Mouse (Mus musculus): ENCODE measurements around the gene Ovol1. TPM values are rescaled to one million over a fixed set of nuclear protein-coding genes. Genes with fewer than 3 reads are reported as not detected.

The Ovol1 gene
- polyA plus RNA-seq, 1 experiment from 2014 or later = 1.3 TPM

DNA sequence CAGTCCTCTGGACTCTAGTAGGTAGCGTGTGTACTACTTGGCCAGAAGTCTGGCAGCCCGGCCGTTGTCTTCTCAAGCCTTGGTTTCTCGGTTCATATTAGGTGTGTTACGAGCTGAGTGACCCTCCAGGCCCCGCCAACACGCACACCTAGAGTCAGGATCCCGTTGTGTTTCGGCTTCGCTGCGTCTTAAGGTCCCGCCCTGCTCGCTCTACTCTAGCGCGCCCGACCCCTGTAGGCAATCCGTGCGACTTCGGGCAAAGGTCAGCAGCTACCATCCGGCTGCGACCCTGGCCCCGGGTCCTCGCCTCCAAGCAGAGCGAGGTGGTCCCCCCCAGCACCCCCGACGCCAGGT lies 6.7 kb upstream of the Ovol1 start:
- peak overlapping the region; percentile 83 for H3K4me3 ChIP-seq
- H3K36me3 ChIP-seq (replicated peaks) = peaks cover 8% of the 10 kb centered on the region; the same call in 1 of the 2 replicates
- peak overlapping the region; percentile 86 for H3K27ac ChIP-seq (replicated peaks)
- H3K4me1 ChIP-seq = peaks cover 27% of the 10 kb centered on the region
- H3K27me3 ChIP-seq (replicated peaks; ENCODE audit: low read depth, poor library complexity, severe bottlenecking) = peaks cover 74% of the 10 kb centered on the region
- 2% methylated on average over 26 of the region's 26 CpGs for WGBS
- DNase-seq (ENCODE audit: low spot score) = no peak
- H3K9me3 ChIP-seq = no peaks in the 10 kb centered on the region

DNA sequence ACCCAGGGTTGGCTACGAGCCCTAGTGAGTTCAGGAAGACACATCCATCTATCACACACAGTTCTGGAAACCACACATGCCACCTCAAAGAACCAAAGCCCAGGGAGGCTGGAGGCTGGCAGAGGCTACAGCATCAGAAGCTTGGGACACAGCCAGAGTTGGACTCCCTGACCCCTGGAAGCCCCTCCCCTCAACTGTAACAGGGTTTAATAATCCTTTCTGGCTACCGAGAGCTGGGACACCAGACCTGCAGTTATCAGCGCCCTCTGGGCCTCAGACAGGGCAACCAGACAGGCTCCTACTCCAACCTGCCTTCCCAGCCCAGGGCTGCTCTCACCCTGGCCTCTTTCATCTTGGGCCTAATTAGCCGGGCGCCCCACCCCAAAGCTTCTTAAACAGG lies 5.9 kb upstream of the Ovol1 start:
- DNase-seq (ENCODE audit: low spot score) = no peak
- Histone ChIP-seq H3K27me3 (replicated peaks; ENCODE audit: low read depth, poor library complexity, severe bottlenecking) (peaks cover 83% of the 10 kb centered on the region), H3K4me3 (peak overlapping the region; percentile 83; the same call in 1 of the 2 replicates), H3K9me3 (no peaks in the 10 kb centered on the region), H3K4me1 (peaks cover 29% of the 10 kb centered on the region), H3K36me3 (replicated peaks) (peaks cover 8% of the 10 kb centered on the region; the same call in 1 of the 2 replicates), H3K27ac (replicated peaks) (no peak overlapping the region)
- WGBS = 50% methylated on average over 5 of the region's 5 CpGs

DNA sequence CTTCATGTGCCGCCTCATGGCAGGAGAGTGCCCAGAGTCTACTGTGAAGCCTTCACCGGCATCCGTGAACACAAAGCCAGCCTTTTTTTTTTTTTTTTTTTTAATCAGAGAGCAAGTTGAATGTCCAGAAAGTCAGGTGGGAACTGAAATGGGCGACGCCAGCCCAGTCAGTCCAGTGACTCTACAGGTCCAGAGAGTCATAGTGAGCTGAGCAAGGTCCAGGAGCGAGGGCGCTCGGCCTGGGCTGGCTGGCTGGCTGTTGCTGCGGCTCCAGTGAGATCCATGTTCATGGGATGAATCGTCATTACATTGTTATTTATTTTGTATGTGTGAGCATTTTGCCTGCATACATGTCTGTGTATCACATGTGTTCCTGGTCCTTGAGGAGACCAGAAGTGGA lies 2.3 kb upstream of the Ovol1 start:
- 86% methylated on average over 10 of the region's 10 CpGs for WGBS
- no peaks in the 10 kb centered on the region for H3K36me3 ChIP-seq (replicated peaks)

DNA sequence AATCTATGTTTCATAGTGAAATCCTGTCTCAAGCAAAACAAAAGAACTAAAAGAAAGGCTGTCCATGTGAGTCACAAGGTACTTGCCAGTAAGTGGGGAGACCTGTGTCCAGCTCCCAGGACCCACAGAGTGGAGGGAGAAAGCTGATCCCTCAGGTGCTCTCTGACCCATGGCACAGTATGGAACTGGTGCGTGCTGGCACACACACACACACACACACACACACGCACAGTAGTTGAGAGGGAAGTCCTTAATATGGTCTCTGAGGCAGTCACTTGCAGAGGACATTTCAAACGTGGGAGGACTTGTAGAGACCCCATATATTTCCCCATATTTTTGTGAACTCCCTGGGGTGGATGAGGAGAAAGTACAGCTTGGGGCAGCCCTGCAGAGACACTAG lies 1.4 kb upstream of the Ovol1 start:
- H3K4me1 ChIP-seq = peaks cover 30% of the 10 kb centered on the region
- H3K4me3 ChIP-seq = no peak overlapping the region
- WGBS = 62% methylated on average over 3 of the region's 3 CpGs
- DNase-seq (ENCODE audit: low spot score) = no peak
- no peaks in the 10 kb centered on the region for H3K9me3 ChIP-seq
- H3K27me3 ChIP-seq (replicated peaks; ENCODE audit: low read depth, poor library complexity, severe bottlenecking) = peaks cover 100% of the 10 kb centered on the region
- no peaks in the 10 kb centered on the region for H3K36me3 ChIP-seq (replicated peaks)
- no peak overlapping the region for H3K27ac ChIP-seq (replicated peaks)

More for the DNA sequence above, 2.3 kb upstream of the Ovol1 start:
- Histone ChIP-seq H3K9me3 (no peaks in the 10 kb centered on the region), H3K27me3 (replicated peaks; ENCODE audit: low read depth, poor library complexity, severe bottlenecking) (peaks cover 98% of the 10 kb centered on the region), H3K27ac (replicated peaks) (no peak overlapping the region), H3K4me1 (peaks cover 37% of the 10 kb centered on the region), H3K4me3 (no peak overlapping the region)
- DNase-seq (ENCODE audit: low spot score) = no peak

DNA sequence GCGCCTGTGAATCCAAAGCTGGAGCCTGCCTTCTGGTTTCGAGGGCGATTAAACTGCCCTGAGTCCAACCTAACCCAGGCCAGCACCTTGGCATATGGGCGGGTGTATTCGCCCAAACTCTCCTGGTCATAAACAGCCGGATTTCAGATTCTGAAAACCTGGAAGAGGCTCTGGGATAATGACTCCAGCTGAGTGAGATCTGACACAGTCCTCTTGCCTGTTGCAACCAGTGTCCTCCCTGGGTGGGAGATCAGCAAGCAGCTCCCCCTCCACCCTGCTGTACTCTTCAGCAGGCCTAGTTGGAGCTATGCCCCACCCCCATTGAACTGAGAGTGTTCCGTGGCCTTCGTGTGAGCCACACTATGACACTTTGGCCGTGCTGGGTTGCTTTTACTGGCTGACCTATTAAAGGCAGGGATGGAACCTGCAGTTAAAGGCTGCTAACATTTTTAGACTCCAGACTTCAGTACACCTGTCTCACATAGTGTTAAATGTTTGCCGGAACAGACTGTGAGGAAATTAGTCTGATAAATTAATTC lies 875 bp upstream of the Ovol1 start:
- H3K36me3 ChIP-seq (replicated peaks) = no peaks in the 10 kb centered on the region
- peak overlapping the region; percentile 55 for H3K4me3 ChIP-seq
- H3K9me3 ChIP-seq = no peaks in the 10 kb centered on the region
- H3K27ac ChIP-seq (replicated peaks) = no peak overlapping the region
- 17% methylated on average over 10 of the region's 10 CpGs for WGBS
- peaks cover 24% of the 10 kb centered on the region for H3K4me1 ChIP-seq
- H3K27me3 ChIP-seq (replicated peaks; ENCODE audit: low read depth, poor library complexity, severe bottlenecking) = peaks cover 100% of the 10 kb centered on the region
- no peak for DNase-seq (ENCODE audit: low spot score)

DNA sequence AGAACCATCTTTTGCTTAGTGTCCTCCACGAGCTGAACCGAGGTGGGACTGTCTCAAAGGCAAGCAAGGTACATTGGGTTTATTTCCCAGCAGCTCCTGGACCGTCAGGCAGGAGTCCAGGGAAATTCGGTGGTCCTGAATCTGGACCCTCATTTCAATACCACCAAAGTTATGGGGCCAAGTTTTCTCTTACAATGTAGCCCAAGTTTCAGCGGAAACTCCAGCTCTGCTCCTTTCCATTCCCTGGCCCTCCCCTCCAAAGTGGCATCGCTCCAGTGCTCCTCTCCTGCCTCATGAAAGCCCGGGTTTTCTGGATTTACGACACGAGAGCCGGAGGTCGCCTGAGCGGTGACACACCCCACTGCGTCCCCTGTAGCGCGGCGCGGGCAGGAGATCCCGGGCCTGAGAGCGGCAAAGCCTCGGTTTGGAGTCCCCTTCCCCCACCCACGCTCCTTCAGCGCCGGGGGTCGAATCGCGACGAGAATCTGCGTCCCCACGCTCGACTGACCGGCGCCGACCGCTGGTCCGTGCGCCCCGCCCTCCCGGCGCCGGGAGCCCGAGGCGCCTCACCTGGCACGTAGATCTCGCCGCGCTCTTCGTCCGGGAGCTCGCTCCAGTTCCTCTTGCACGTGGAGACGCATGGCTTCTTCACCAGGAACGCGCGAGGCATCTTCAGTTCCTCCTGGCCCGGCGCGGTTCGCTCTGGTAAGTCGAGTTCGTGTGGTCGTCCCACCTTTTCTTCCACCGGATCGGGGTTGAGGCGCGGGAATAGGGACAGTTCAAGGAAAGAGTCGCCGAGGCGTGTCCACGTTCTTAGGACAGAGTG lies 602 bp downstream of the Ovol1 start:
- under 1% methylated on average over 69 of the region's 69 CpGs for WGBS
- DNase-seq (ENCODE audit: low spot score) = peak; percentile 37
- Histone ChIP-seq H3K9me3 (no peaks in the 10 kb centered on the region), H3K4me1 (peaks cover 24% of the 10 kb centered on the region), H3K4me3 (peak overlapping the region; percentile 55), H3K36me3 (replicated peaks) (no peaks in the 10 kb centered on the region), H3K27ac (replicated peaks) (no peak overlapping the region), H3K27me3 (replicated peaks; ENCODE audit: low read depth, poor library complexity, severe bottlenecking) (peaks cover 100% of the 10 kb centered on the region)

DNA sequence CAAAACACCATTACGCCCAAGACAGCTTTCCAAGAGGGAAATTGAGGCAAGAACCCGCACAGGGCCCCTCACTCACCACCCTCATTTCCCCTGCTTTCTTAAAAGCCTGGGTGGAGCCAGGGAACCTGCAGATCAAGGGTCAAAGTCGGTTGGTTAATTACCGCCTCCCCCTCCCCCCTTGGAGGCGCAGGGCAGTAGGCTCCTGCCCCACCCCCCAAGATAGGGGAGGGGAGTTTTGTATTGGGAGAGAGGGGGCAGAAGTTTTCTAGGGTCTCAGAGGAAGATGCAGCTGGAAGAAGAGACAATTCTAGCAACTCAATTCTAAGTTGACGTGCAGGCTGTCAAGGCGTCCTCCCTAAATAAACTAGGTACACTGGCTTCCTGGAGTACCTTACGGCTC lies 1.2 kb downstream of the Ovol1 start:
- Histone ChIP-seq H3K27me3 (replicated peaks; ENCODE audit: low read depth, poor library complexity, severe bottlenecking) (peaks cover 100% of the 10 kb centered on the region), H3K9me3 (no peaks in the 10 kb centered on the region), H3K27ac (replicated peaks) (no peak overlapping the region), H3K4me3 (peak overlapping the region; percentile 55), H3K4me1 (peaks cover 26% of the 10 kb centered on the region), H3K36me3 (replicated peaks) (no peaks in the 10 kb centered on the region)
- DNase-seq (ENCODE audit: low spot score) = no peak
- 16% methylated on average over 8 of the region's 8 CpGs for whole genome bisulfite sequencing

DNA sequence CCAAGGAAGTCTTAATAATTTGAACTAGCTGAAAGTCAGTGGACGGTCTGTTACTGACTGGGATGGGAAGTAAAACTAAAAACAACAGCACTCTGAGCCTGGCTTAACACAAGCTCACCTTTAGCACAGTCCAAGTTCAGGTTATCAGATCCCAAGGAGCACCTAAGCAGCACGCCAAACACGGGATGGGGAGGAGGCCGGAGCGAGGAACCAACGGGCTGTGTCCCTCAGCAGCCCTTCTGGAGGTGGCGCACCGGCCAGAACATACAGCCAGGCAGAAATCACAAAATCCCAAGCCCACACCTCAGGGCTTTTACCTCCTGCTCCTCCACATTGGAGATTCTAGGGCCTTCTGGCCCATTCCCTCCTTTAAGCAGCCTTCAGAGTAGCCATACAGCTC lies 1.7 kb downstream of the Ovol1 start:
- DNase-seq (ENCODE audit: low spot score) = no peak
- Histone ChIP-seq H3K27ac (replicated peaks) (no peak overlapping the region), H3K36me3 (replicated peaks) (no peaks in the 10 kb centered on the region), H3K9me3 (no peaks in the 10 kb centered on the region), H3K4me3 (no peak overlapping the region), H3K27me3 (replicated peaks; ENCODE audit: low read depth, poor library complexity, severe bottlenecking) (peaks cover 100% of the 10 kb centered on the region), H3K4me1 (peaks cover 31% of the 10 kb centered on the region)
- 60% methylated on average over 8 of the region's 8 CpGs for WGBS

DNA sequence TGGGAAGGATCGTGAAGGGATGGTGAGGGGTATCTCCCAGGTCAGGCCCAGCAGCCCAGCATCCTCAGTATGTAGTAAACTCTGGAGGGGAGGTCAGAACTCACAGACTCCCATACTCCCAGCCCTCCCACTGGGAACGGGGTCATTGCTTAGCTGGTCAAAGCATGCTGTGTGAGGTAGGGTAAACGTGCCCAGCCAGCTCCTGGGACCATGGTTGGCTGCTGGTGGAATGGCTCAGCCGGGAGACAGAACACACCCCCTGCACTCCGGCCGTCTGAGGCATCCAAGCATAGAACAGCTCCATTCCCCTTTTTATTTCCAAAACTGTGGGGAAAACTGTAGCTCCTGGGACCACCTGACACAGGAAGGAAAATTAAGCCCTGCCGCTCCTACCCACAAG lies 2.3 kb downstream of the Ovol1 start:
- Histone ChIP-seq H3K4me3 (no peak overlapping the region), H3K9me3 (no peaks in the 10 kb centered on the region), H3K36me3 (replicated peaks) (no peaks in the 10 kb centered on the region), H3K27me3 (replicated peaks; ENCODE audit: low read depth, poor library complexity, severe bottlenecking) (peaks cover 99% of the 10 kb centered on the region), H3K27ac (replicated peaks) (no peak overlapping the region), H3K4me1 (peaks cover 36% of the 10 kb centered on the region)
- no peak for DNase-seq (ENCODE audit: low spot score)
- WGBS = 47% methylated on average over 7 of the region's 7 CpGs

DNA sequence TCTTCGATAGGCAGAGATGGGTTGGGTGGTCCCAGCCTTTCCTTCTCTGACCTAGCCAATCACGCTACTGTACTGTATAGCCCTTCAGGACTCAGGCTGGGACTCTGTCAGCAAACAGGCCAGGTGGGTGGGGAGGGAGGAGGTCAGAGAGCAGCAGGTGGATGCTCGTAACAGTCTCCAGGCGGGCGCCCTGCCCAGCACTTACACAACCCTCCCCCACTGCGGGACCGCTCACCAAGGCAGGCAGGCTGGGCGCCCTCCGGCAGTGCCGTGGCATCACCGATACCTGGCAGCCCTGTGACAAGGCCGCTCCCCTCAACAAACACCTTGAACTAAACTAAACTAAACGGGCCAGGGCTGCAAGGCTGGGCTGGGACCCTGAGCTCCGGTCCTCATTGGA lies 6.2 kb downstream of the Ovol1 start:
- Histone ChIP-seq H3K27me3 (replicated peaks; ENCODE audit: low read depth, poor library complexity, severe bottlenecking) (peaks cover 75% of the 10 kb centered on the region), H3K9me3 (no peaks in the 10 kb centered on the region)
- DNase-seq (ENCODE audit: low spot score) = no peak

DNA sequence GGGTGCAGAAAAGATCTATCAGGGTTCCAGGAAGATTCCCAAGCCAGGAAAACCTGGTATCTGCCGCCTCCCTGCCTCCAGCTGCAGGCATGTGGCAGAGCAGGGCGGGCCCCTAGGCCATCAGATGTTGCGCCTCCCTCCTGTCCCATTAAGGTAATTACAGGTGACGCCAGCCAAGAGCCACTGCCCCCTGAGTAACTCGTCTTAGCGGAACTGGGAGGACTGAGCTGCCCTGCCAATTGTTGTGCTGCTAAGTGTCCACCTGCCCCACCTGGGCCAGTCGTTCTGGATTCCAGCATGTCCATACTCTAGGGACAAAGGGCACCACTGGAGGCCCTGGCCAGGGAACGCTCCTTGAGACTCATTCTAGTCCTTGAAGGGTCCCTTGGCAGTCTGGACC lies 6.6 kb downstream of the Ovol1 start:
- Histone ChIP-seq H3K27ac (replicated peaks) (no peak overlapping the region), H3K27me3 (replicated peaks; ENCODE audit: low read depth, poor library complexity, severe bottlenecking) (peaks cover 71% of the 10 kb centered on the region), H3K36me3 (replicated peaks) (no peaks in the 10 kb centered on the region), H3K9me3 (no peaks in the 10 kb centered on the region), H3K4me3 (no peak overlapping the region), H3K4me1 (peaks cover 19% of the 10 kb centered on the region)
- DNase-seq (ENCODE audit: low spot score) = no peak
- 43% methylated on average over 8 of the region's 8 CpGs for WGBS

More for the DNA sequence above, 6.2 kb downstream of the Ovol1 start:
- WGBS = 66% methylated on average over 14 of the region's 14 CpGs
- no peak overlapping the region for H3K4me3 ChIP-seq
- no peaks in the 10 kb centered on the region for H3K36me3 ChIP-seq (replicated peaks)
- H3K4me1 ChIP-seq = peaks cover 21% of the 10 kb centered on the region
- H3K27ac ChIP-seq (replicated peaks) = no peak overlapping the region

DNA sequence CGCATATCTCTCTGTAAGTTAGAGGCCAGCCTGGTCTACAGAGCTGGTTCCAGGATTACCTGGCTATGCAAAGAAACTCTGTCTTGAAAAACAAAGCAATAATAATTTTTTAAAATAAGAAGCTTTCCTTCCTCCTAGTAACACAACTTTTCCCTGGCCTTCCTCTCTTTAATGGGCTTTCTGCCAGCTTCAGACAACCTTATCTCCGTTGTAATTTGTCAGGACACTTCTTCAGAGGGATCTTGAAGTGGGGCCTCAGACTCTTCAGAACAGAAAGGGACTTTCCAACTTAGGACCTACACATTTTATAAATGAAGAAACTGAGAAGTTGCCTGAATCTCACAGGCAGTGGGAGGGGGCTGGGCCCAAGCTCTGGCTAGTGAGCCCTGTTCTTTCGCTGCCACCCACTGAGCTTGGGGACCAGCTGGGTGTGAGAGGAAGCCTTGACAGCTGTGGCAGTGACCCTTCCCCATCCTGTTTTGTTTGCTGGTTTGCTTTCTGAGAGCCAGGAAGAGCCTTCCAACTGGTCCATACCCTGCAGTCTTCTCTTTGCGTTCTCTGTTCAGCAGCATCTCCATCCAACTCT lies 12.9 kb downstream of the Ovol1 start:
- no peak overlapping the region for H3K27ac ChIP-seq (replicated peaks)
- no peak for DNase-seq (ENCODE audit: low spot score)
- no peak overlapping the region for H3K4me3 ChIP-seq
- no peaks in the 10 kb centered on the region for H3K36me3 ChIP-seq (replicated peaks)
- 80% methylated on average over 4 of the region's 4 CpGs for WGBS
- H3K9me3 ChIP-seq = no peaks in the 10 kb centered on the region
- peaks cover 6% of the 10 kb centered on the region; the same call in 1 of the 2 replicates for H3K4me1 ChIP-seq
- peaks cover 10% of the 10 kb centered on the region; the same call in 1 of the 2 replicates for H3K27me3 ChIP-seq (replicated peaks; ENCODE audit: low read depth, poor library complexity, severe bottlenecking)

DNA sequence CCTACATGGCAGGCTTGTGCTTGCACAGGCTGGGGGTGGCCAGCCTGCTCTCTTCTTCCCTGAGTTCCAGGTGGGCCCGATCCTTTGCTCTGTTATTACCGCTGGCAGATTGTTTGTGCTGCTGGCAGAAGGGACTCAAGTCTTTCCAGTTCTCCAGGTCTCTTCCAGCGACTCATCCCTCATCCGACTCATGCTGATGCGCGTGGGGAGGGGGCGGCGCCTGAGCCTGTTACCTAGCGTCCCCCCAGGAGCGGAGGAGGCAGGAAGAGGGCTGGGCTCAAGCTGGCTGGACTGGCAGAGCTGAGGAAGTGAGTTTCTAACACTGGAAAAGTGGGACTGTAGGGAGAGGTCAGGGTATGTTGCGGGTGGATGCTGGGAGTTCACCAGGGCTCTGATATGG lies 16.4 kb downstream of the Ovol1 start:
- DNase-seq (ENCODE audit: low spot score) = no peak
- Histone ChIP-seq H3K36me3 (replicated peaks) (no peaks in the 10 kb centered on the region), H3K9me3 (no peaks in the 10 kb centered on the region), H3K4me1 (peaks cover 5% of the 10 kb centered on the region; the same call in 1 of the 2 replicates), H3K27me3 (replicated peaks; ENCODE audit: low read depth, poor library complexity, severe bottlenecking) (peaks cover 3% of the 10 kb centered on the region), H3K4me3 (no peak overlapping the region), H3K27ac (replicated peaks) (no peak overlapping the region)
- 41% methylated on average over 11 of the region's 11 CpGs for WGBS

Measured in embryonic facial prominence, embryonic 10.5 days (tissue).